Mouse (Mus musculus) hindbrain, postnatal 0 days (tissue): ENCODE data around the gene Selenoi. TPM values are rescaled to one million over a fixed set of nuclear protein-coding genes. Genes with fewer than 3 reads are reported as not detected.

Experiments used
- ATAC-seq: fragments of 200-750 bp; cut with Nextera tagmentation; 2 replicates; pipeline ENCODE4 v1.8.0; 2017; ENCODE audit warnings: mild to moderate bottlenecking, moderate TSS enrichment, moderate library complexity
- DNase-seq: peaks from one replicate; pipeline ENCODE4 v3.0.0-alpha.2; 2015; ENCODE audit warnings: low spot score
- H3K27ac ChIP-seq: fragments of 300-500 bp; sonication (generic); 2 replicates; pipeline ENCODE4 v1.5.1; 2014; ENCODE audit warnings: mild to moderate bottlenecking
- H3K27me3 ChIP-seq: fragments of 300-500 bp; sonication (generic); 2 replicates; pipeline ENCODE4 v1.6.1; 2014; ENCODE audit warnings: low read length, mixed read lengths; ENCODE audit not compliant: insufficient read depth
- H3K36me3 ChIP-seq: fragments of 300-500 bp; sonication (generic); 2 replicates; pipeline ENCODE4 v1.6.1; 2014; ENCODE audit warnings: low read length, mixed read lengths; ENCODE audit not compliant: insufficient read depth
- H3K4me1 ChIP-seq: fragments of 300-500 bp; sonication (generic); 2 replicates; pipeline ENCODE4 v1.6.1; 2014; ENCODE audit warnings: antibody characterized with exemption, low read length, mixed read lengths; ENCODE audit not compliant: insufficient read depth
- H3K4me2 ChIP-seq: fragments of 300-500 bp; sonication (generic); 2 replicates; pipeline ENCODE4 v1.6.1; 2014; ENCODE audit warnings: low read depth, mild to moderate bottlenecking, low read length, moderate library complexity, mixed read lengths
- H3K4me3 ChIP-seq: fragments of 300-500 bp; sonication (generic); 2 replicates; pipeline ENCODE4 v1.5.1; 2014; ENCODE audit warnings: low read length
- H3K9ac ChIP-seq: fragments of 300-500 bp; sonication (generic); replicated peaks from 2 replicates; pipeline ENCODE4 v1.6.1; 2014; ENCODE audit warnings: mild to moderate bottlenecking, low read length, moderate library complexity, mixed read lengths
- H3K9me3 ChIP-seq: fragments of 300-500 bp; sonication (generic); 2 replicates; pipeline ENCODE4 v1.6.1; 2016; ENCODE audit warnings: low read length, mixed read lengths
- CTCF ChIP-seq: IDR thresholded peaks from 2 replicates; pipeline ENCODE4 v1.5.1; 2016; ENCODE audit warnings: antibody characterized with exemption, control low read depth, low read depth
- WGBS: fragments of 180-500 bp; shearing (Covaris S2); extraction: QIAGEN DNeasy Blood & Tissue Kit; methylation state at CpG from one replicate; pipeline ENCODE4 v1.1.7; 2014; 5-methylcytosine and 5-hydroxymethylcytosine counted together
- polyA plus RNA-seq: library from polyadenylated mRNA; unstranded; fragments of >200 nt; fragmentation: Nextera tagmentation; extraction: Ambion mirVana; gene quantifications from 2 replicates; pipeline ENCODE4 v1.2.1, GENCODE M21; 2015
- total RNA-seq: library from RNA; depleted of rRNA; stranded (reverse); fragments of >200 nt; gene quantifications from 2 replicates; pipeline ENCODE4 v1.2.3, GENCODE M21; 2014; rRNA removed

The Selenoi gene
- total RNA-seq, result 99.5 and 108 TPM in 2 replicates
- 20.7 and 23.1 TPM in 2 replicates for polyA plus RNA-seq

DNA sequence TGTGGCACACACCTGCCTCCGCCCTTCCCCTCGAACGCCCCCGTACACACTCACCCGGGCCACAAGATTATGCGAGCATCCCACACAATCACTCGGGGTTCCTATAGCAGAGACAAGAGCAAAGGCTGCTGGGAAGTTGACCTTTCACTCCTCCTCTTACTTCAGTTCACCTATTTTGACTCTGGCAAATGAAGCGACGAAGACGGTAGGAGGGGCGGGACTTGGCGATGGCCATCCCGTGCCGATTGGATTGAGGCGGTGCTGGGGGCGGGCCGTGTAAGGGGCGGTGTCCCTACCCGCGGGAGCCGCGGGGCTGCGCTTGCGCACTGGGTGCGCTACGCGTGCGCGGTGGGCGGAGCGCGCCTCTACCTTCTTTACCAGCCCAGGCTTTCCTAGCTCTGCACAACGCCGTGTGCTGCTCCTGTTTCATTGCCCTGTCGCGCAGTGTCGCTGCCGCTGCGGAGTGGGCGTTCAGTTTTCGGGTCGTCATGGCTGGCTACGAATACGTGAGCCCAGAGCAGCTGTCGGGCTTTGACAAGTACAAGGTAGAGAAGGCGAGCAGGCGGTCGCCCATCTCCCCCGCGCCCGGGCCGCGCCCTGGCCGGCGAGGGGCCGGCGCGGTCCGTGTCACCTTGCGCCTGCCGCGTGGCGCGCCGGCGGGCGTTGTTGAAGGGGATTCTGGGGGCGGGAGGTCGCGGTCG lies at the start of gene Selenoi:
TSS of gene Selenoi (plus strand) at position 311 of the 701 bp plus-strand sequence.
- Histone ChIP-seq H3K27me3 (no peaks in the 10 kb centered on the region), H3K4me1 (peaks cover 21% of the 10 kb centered on the region; the same call in 1 of the 2 replicates), H3K9ac (peak within 1 kb of the TSS; percentile 77), H3K36me3 (no peaks in the 10 kb centered on the region), H3K27ac (peak within 1 kb of the TSS; percentile 90), H3K9me3 (no peaks in the 10 kb centered on the region), H3K4me2 (peak within 1 kb of the TSS; percentile 83), H3K4me3 (peak within 1 kb of the TSS; percentile 90)
- no peak for TF ChIP-seq CTCF
- DNase-seq (peak; percentile 99), ATAC-seq (peak; percentile 100)
- under 1% methylated on average over 67 of the region's 71 CpGs for whole genome bisulfite sequencing

DNA sequence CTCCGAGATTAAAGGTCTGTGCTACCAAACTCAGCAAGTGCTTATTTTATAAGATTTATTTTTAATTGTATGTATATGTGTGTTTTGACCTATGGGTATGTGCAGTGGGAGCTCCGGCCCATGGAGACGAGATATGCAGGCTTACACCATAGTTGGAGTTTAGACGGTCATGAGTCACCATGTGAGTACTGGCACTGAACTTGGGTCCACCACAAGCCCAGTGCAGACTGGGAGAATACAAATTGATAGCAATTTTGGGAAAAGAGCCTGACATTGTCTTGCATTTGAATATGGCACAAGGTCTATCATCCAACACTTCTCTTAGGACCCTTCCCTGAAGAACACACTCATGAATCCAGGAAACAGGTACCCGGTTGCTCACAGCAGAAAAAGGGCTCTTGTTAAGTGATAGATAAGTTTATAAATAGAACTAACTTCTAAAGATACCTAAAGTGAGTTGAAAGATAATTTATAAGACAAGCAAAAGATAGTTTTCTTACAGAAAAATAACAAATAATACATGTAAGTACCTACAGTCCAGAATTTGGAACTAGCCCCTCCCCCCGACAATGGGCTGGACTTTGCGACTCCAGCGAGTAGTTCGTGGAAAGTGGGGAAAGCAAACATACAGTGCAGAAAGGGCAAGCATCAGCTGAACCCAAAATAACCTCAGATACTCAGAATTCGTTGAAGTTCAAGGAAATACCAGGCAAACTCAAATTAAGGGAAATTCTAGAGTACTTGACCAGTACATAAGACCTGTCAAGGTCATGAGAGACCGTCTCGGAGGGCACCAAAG lies 44.5 kb upstream of the Selenoi start:
- Histone ChIP-seq H3K27ac (no peak overlapping the region), H3K9ac (no peak overlapping the region), H3K4me3 (no peak overlapping the region), H3K4me1 (no peaks in the 10 kb centered on the region), H3K9me3 (no peaks in the 10 kb centered on the region), H3K27me3 (no peaks in the 10 kb centered on the region), H3K36me3 (peaks cover 20% of the 10 kb centered on the region), H3K4me2 (no peak overlapping the region)
- WGBS, result 94% methylated on average over 12 of the region's 12 CpGs
- DNase-seq (no peak), ATAC-seq (no peak)
- no peak for TF ChIP-seq CTCF

DNA sequence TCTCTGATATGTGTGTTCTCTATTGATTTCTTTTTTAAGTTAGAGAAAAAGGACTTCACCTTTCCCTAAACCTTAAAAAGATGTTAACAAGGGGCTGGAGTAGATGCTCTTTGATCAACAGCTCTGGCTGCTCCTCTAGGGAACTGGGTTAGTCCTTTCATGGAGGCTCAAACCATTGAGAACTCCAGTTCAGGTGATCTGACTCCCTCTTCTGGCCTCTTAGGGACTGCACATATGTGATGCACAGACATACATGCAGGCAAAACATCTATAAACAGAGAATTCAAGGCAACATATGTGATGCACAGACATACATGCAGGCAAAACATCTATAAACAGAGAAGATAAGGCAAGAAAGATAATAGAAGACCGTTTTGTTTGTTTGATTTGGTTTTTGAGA lies 39.9 kb upstream of the Selenoi start:
- Histone ChIP-seq H3K36me3 (no peaks in the 10 kb centered on the region), H3K27ac (no peak overlapping the region), H3K4me1 (no peaks in the 10 kb centered on the region), H3K9ac (no peak overlapping the region), H3K4me3 (no peak overlapping the region), H3K9me3 (no peaks in the 10 kb centered on the region), H3K4me2 (no peak overlapping the region), H3K27me3 (no peaks in the 10 kb centered on the region)
- 91% methylated on average over 1 of the region's 1 CpGs for WGBS
- no peak for ATAC-seq
- DNase-seq, result no peak
- peak; percentile 24; the same call in 1 of the 2 replicates for TF ChIP-seq CTCF

DNA sequence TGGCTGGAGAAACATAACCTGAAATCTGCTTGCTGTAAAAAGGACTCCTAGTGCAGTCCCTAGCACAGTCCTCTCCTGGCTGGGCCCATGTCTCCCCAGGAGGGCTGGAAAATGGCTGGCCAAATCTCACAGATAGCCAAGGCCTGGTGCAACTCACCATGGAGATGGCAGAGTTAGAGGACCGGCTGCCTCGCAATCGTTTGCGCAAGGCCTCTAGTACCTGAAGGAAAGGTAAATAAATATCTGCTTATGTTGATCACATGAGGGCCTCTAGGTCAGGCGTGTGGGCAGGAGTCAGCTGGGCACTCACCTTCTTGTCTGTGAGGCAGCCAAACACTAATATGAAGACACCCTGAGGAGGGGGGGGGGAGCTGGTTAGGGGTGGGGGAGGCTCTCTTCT lies 37.0 kb upstream of the Selenoi start:
- Histone ChIP-seq H3K9me3 (no peaks in the 10 kb centered on the region), H3K27me3 (no peaks in the 10 kb centered on the region), H3K4me3 (no peak overlapping the region), H3K4me1 (no peaks in the 10 kb centered on the region), H3K27ac (no peak overlapping the region), H3K4me2 (no peak overlapping the region), H3K36me3 (no peaks in the 10 kb centered on the region), H3K9ac (no peak overlapping the region)
- DNase-seq (no peak), ATAC-seq (no peak)
- 92% methylated on average over 5 of the region's 5 CpGs for WGBS
- TF ChIP-seq CTCF, result no peak

DNA sequence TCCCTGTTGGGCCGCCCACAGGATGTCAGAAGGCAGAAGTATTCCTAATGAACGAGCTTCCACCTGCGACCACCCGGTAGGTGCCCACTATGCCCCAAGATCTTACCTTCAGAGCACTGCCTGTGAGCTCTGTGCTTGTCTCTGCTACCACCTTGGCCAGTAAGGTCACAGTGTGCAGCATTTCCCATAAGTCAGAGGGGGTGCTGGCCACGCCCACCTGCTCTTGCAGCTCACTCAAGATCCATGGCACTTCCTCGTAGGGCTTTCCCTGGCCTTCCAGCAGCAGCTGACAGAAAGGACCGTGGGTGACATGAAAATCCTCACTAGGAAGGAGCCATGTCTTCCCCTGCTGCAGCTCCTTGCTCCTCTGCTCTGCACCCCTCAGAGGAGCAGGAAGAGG lies 34.1 kb upstream of the Selenoi start:
- TF ChIP-seq CTCF, result no peak
- WGBS, result 82% methylated on average over 7 of the region's 7 CpGs
- no peak overlapping the region for H3K4me3 ChIP-seq
- DNase-seq (no peak), ATAC-seq (no peak)
- H3K9ac ChIP-seq, result no peak overlapping the region
- no peaks in the 10 kb centered on the region for H3K9me3 ChIP-seq
- H3K4me1 ChIP-seq, result no peaks in the 10 kb centered on the region
- H3K27me3 ChIP-seq, result no peaks in the 10 kb centered on the region
- no peak overlapping the region for H3K27ac ChIP-seq
- H3K4me2 ChIP-seq, result no peak overlapping the region
- H3K36me3 ChIP-seq, result no peaks in the 10 kb centered on the region

DNA sequence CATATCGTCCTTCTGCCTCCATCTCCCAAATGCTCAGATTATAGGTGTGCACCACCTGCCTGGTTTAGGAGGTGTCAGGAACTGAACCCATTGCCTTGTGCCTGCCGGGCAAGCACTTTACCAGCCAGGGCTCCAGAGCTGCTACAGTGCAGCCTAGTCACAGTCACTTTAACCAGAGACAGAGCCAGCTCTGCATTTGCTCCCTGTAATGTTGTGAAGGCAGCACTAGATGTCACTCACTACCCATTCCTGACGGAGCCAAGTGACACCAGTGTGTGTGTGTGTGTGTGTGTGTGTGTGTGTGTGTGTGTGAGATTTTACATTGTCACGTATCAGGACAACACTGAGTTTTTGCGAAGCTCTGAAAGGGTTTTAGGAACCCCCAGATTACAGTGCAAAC lies 30.9 kb upstream of the Selenoi start:
- Histone ChIP-seq H3K36me3 (no peaks in the 10 kb centered on the region), H3K4me1 (no peaks in the 10 kb centered on the region), H3K9ac (no peak overlapping the region), H3K27me3 (no peaks in the 10 kb centered on the region), H3K9me3 (no peaks in the 10 kb centered on the region), H3K27ac (no peak overlapping the region), H3K4me2 (no peak overlapping the region), H3K4me3 (no peak overlapping the region)
- DNase-seq, result peak; percentile 82
- peak; percentile 87 for ATAC-seq
- TF ChIP-seq CTCF, result peak; percentile 95
- 40% methylated on average over 5 of the region's 5 CpGs for WGBS

DNA sequence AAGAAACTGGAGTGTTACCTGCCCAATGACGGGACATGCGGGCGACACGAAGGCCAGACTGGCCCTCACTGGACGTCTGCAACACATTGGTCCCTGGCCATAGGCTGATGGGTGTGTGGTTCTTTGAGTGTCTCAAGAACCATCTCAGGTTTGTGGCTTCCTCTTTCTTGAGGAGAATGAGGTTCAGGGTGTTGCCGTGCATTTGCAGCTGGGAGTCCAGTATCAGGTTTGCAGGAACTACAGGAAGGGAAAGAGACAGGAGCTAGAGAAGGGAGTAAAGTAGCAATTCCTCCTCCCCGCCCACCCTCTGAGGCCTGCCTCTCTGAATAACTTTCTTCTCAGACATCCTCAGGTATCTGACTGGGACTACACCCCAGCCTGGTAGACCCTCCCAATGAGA lies 30.2 kb upstream of the Selenoi start:
- H3K27ac ChIP-seq, result no peak overlapping the region
- no peak overlapping the region for H3K4me2 ChIP-seq
- no peaks in the 10 kb centered on the region for H3K9me3 ChIP-seq
- 91% methylated on average over 7 of the region's 7 CpGs for WGBS
- no peak overlapping the region for H3K9ac ChIP-seq
- no peaks in the 10 kb centered on the region for H3K36me3 ChIP-seq
- no peak for TF ChIP-seq CTCF
- DNase-seq (no peak), ATAC-seq (no peak)
- H3K4me3 ChIP-seq, result no peak overlapping the region
- H3K4me1 ChIP-seq, result no peaks in the 10 kb centered on the region
- no peaks in the 10 kb centered on the region for H3K27me3 ChIP-seq
